8 mouse cellular contexts compared by ENCODE assay signal in genomic region chr4:43498983-43499382, GRCm38 (mm10). TPM values are rescaled to one million over a fixed set of nuclear protein-coding genes. Genes with fewer than 3 reads are reported as not detected.
A peak's percentile ranks its signal among the peaks of the same experiment; 100 is the strongest.
DNase-seq lines count a peak whose midpoint lies in the region; ATAC-seq and TF ChIP-seq lines count a peak whose summit lies in the region.

No protein-coding gene starts in this region.

- TF ChIP-seq EP300 in liver, embryonic 14.5 days (IDR thresholded peaks at IDR 0.05; ENCODE audit: low read depth): no peak

- ATAC-seq in liver, embryonic 14.5 days (ENCODE audit: insufficient read depth): peak; percentile 77
- 0 out of 2 replicates have a peak, but pooled peaks have one; percentile 18 for ATAC-seq in stomach, embryonic 15.5 days (ENCODE audit: insufficient read depth, low FRiP score, low read depth)
- ATAC-seq in activated CD4-positive, CD25-positive, alpha-beta regulatory T cell, adult 4 months: no peak

- no peaks in the 10 kb centered on the region for H3K4me1 ChIP-seq in brown adipose tissue, adult 24 weeks (ENCODE audit: control insufficient read depth, insufficient read depth, insufficient read length, low read length)
- peaks cover 50% of the 10 kb centered on the region for H3K4me1 ChIP-seq in hindbrain, embryonic 10.5 days (replicated peaks)
- H3K4me1 ChIP-seq in liver, embryonic 14.5 days (replicated peaks; ENCODE audit: control insufficient read depth in 2 of 2, insufficient read depth in 2 of 2, low read length in 1 of 2): peaks cover 12 to 26% of the 10 kb centered on the region in 2 experiments
- peaks cover 30% of the 10 kb centered on the region for H3K4me1 ChIP-seq in stomach, embryonic 15.5 days

- DNase-seq in left cerebral cortex, adult 2 months (ENCODE audit: extremely low spot score in 1 of 2, low spot score in 2 of 2): no peak
- DNase-seq in left cerebral cortex, postnatal 36 days (ENCODE audit: low spot score in 2 of 2): no peak
- DNase-seq in hindbrain, embryonic 10.5 days (ENCODE audit: low spot score): peak; percentile 57
- peak in 2 of 3 experiments; percentile 39 to 50 for DNase-seq in liver, embryonic 14.5 days (ENCODE audit: low read depth in 3 of 3, low spot score in 3 of 3)
- no peak for DNase-seq in layer of hippocampus, adult 9-10 months (ENCODE audit: low spot score)

- H3K27ac ChIP-seq in left cerebral cortex, adult 2 months: no peak overlapping the region
- no peak overlapping the region for H3K27ac ChIP-seq in brown adipose tissue, adult 24 weeks (replicated peaks; ENCODE audit: low read depth, low read length)
- peak overlapping the region; percentile 93 for H3K27ac ChIP-seq in hindbrain, embryonic 10.5 days
- H3K27ac ChIP-seq in liver, embryonic 14.5 days: peak overlapping the region; percentile 36
- H3K27ac ChIP-seq in stomach, embryonic 15.5 days: peak overlapping the region; percentile 64; the same call in 1 of the 2 replicates

- peaks cover 28% of the 10 kb centered on the region for H3K36me3 ChIP-seq in hindbrain, embryonic 10.5 days
- peaks cover 19% of the 10 kb centered on the region for H3K36me3 ChIP-seq in liver, embryonic 14.5 days (replicated peaks; ENCODE audit: control insufficient read depth, insufficient read depth, low read depth)
- peaks cover 8% of the 10 kb centered on the region; the same call in 1 of the 2 replicates for H3K36me3 ChIP-seq in stomach, embryonic 15.5 days

- H3K4me2 ChIP-seq in liver, embryonic 14.5 days (ENCODE audit: low read depth): peak overlapping the region; percentile 75
- H3K4me2 ChIP-seq in stomach, embryonic 15.5 days: peak overlapping the region; percentile 74

- no peak; the same call in 1 of the 2 replicates for TF ChIP-seq CTCF in left cerebral cortex, adult 2 months (IDR thresholded peaks at IDR 0.05)
- peak; percentile 80 for TF ChIP-seq CTCF in liver, embryonic 14.5 days (IDR thresholded peaks at IDR 0.05; ENCODE audit: low read depth)

- peak overlapping the region; percentile 53; the same call in 1 of the 2 replicates for H3K4me3 ChIP-seq in left cerebral cortex, adult 2 months
- H3K4me3 ChIP-seq in brown adipose tissue, adult 24 weeks (ENCODE audit: insufficient read depth, low read depth, low read length): peak overlapping the region; percentile 62
- peak overlapping the region; percentile 76 for H3K4me3 ChIP-seq in hindbrain, embryonic 10.5 days
- H3K4me3 ChIP-seq in liver, embryonic 14.5 days (ENCODE audit: insufficient read depth in 1 of 2, low read depth in 2 of 2, low read length in 2 of 2): peak overlapping the region; percentile 75 to 76
- H3K4me3 ChIP-seq in stomach, embryonic 15.5 days (replicated peaks): peak overlapping the region; percentile 62

- WGBS in hindbrain, embryonic 10.5 days: 14% methylated on average over 8 of the region's 8 CpGs
- WGBS in liver, embryonic 14.5 days (ENCODE audit: insufficient replicate concordance): 6% methylated on average over 8 of the region's 8 CpGs
- WGBS in stomach, embryonic 15.5 days: 12% methylated on average over 8 of the region's 8 CpGs

- no peaks in the 10 kb centered on the region for H3K9me3 ChIP-seq in hindbrain, embryonic 10.5 days
- no peaks in the 10 kb centered on the region for H3K9me3 ChIP-seq in liver, embryonic 14.5 days (ENCODE audit: control insufficient read depth, low read length)
- H3K9me3 ChIP-seq in stomach, embryonic 15.5 days: no peaks in the 10 kb centered on the region

- H3K9ac ChIP-seq in liver, embryonic 14.5 days (replicated peaks): peak overlapping the region; percentile 85
- H3K9ac ChIP-seq in stomach, embryonic 15.5 days: peak overlapping the region; percentile 47; the same call in 1 of the 2 replicates

- H3K27me3 ChIP-seq in hindbrain, embryonic 10.5 days (ENCODE audit: insufficient read depth, poor library complexity, severe bottlenecking): peaks cover 39% of the 10 kb centered on the region
- no peaks in the 10 kb centered on the region for H3K27me3 ChIP-seq in liver, embryonic 14.5 days (ENCODE audit: control insufficient read depth, insufficient read depth, low read length)
- no peaks in the 10 kb centered on the region for H3K27me3 ChIP-seq in stomach, embryonic 15.5 days (replicated peaks)

- intact Hi-C loops in left cerebral cortex, adult 2 months (cut with DNase I): loop anchor here (10.0 kb wide), 1 partner anchor 454 kb away; the partner anchor contains the start of gene Fam214b
- intact Hi-C loops in left cerebral cortex, postnatal 36 days (cut with DNase I): no loop called here

RNA-seq across cellular contexts. Expression of gene Arhgef39, which starts 0.5 kb away (rescaled TPM):
- 1 to 10 TPM in 1 of 2 experiments, under 1 TPM in 1; 0.41 to 1.7 TPM for total RNA-seq in left cerebral cortex, adult 2 months (2021)
- under 1 TPM; 0.70 to 0.79 TPM for total RNA-seq in left cerebral cortex, postnatal 36 days (2021)
- polyA plus RNA-seq in brown adipose tissue, adult 24 weeks (2012; ENCODE audit: insufficient read depth, insufficient read length, missing spikeins): not detected in 2 replicates
- polyA plus RNA-seq in hindbrain, embryonic 10.5 days (2016; fragmentation: Nextera tagmentation; extraction: Ambion mirVana): 47.2 and 50.5 TPM in 2 replicates
- polyA plus RNA-seq in liver, embryonic 14.5 days (2012; rRNA removed): 37.5 and 42.5 TPM in 2 replicates
- polyA plus RNA-seq in liver, embryonic 14.5 days (2014; fragmentation: Nextera tagmentation; extraction: Ambion mirVana): 23.4 and 24.7 TPM in 2 replicates
- 44.5 and 52.0 TPM in 2 replicates for polyA plus RNA-seq in stomach, embryonic 15.5 days (2015; fragmentation: Nextera tagmentation; extraction: Ambion mirVana)
- polyA plus RNA-seq in activated CD4-positive, CD25-positive, alpha-beta regulatory T cell, adult 4 months (2017; shearing (Covaris generic)): 1 to 10 TPM; 5.3 to 7.4 TPM

RNA-seq across cellular contexts. Expression of gene Ccdc107, which starts 6.3 kb away (rescaled TPM):
- 10 to 100 TPM; 28.1 to 31.8 TPM for total RNA-seq in left cerebral cortex, adult 2 months (2021)
- total RNA-seq in left cerebral cortex, postnatal 36 days (2021): 10 to 100 TPM; 25.5 to 25.9 TPM
- 31.3 and 34.0 TPM in 2 replicates for polyA plus RNA-seq in brown adipose tissue, adult 24 weeks (2012; ENCODE audit: insufficient read depth, insufficient read length, missing spikeins)
- polyA plus RNA-seq in hindbrain, embryonic 10.5 days (2016; fragmentation: Nextera tagmentation; extraction: Ambion mirVana): 45.2 and 50.9 TPM in 2 replicates
- polyA plus RNA-seq in liver, embryonic 14.5 days (2012; rRNA removed): 11.8 and 27.6 TPM in 2 replicates
- 32.1 and 36.7 TPM in 2 replicates for polyA plus RNA-seq in liver, embryonic 14.5 days (2014; fragmentation: Nextera tagmentation; extraction: Ambion mirVana)
- polyA plus RNA-seq in stomach, embryonic 15.5 days (2015; fragmentation: Nextera tagmentation; extraction: Ambion mirVana): 104 and 105 TPM in 2 replicates
- polyA plus RNA-seq in activated CD4-positive, CD25-positive, alpha-beta regulatory T cell, adult 4 months (2017; shearing (Covaris generic)): 10 to 100 TPM; 71.7 to 78.1 TPM

RNA-seq across cellular contexts. Expression of gene Car9, which starts 7.8 kb away (rescaled TPM):
- not detected for total RNA-seq in left cerebral cortex, adult 2 months (2021)
- 1 to 10 TPM in 1 of 2 experiments, under 1 TPM in 1; 0.54 to 1.1 TPM for total RNA-seq in left cerebral cortex, postnatal 36 days (2021)
- polyA plus RNA-seq in brown adipose tissue, adult 24 weeks (2012; ENCODE audit: insufficient read depth, insufficient read length, missing spikeins): not detected in 2 replicates
- polyA plus RNA-seq in hindbrain, embryonic 10.5 days (2016; fragmentation: Nextera tagmentation; extraction: Ambion mirVana): 0.76 and 0.93 TPM in 2 replicates
- 0.75 and 0.84 TPM in 2 replicates for polyA plus RNA-seq in liver, embryonic 14.5 days (2012; rRNA removed)
- 0.32 and 0.59 TPM in 2 replicates for polyA plus RNA-seq in liver, embryonic 14.5 days (2014; fragmentation: Nextera tagmentation; extraction: Ambion mirVana)
- polyA plus RNA-seq in stomach, embryonic 15.5 days (2015; fragmentation: Nextera tagmentation; extraction: Ambion mirVana): 30.9 and 45.8 TPM in 2 replicates
- polyA plus RNA-seq in activated CD4-positive, CD25-positive, alpha-beta regulatory T cell, adult 4 months (2017; shearing (Covaris generic)): under 1 TPM in 1 of 2 experiments, not detected in 1; 0.73 TPM

RNA-seq across cellular contexts. Expression of gene Sit1, which starts 15.4 kb away (rescaled TPM):
- not detected for total RNA-seq in left cerebral cortex, adult 2 months (2021)
- not detected for total RNA-seq in left cerebral cortex, postnatal 36 days (2021)
- not detected in 2 replicates for polyA plus RNA-seq in brown adipose tissue, adult 24 weeks (2012; ENCODE audit: insufficient read depth, insufficient read length, missing spikeins)
- not detected in 2 replicates for polyA plus RNA-seq in hindbrain, embryonic 10.5 days (2016; fragmentation: Nextera tagmentation; extraction: Ambion mirVana)
- 0.04 TPM in 1 of 2 replicates, not detected in the other for polyA plus RNA-seq in liver, embryonic 14.5 days (2012; rRNA removed)
- not detected in 2 replicates for polyA plus RNA-seq in liver, embryonic 14.5 days (2014; fragmentation: Nextera tagmentation; extraction: Ambion mirVana)
- polyA plus RNA-seq in stomach, embryonic 15.5 days (2015; fragmentation: Nextera tagmentation; extraction: Ambion mirVana): not detected in 2 replicates
- 100 to 1,000 TPM; 145 to 163 TPM for polyA plus RNA-seq in activated CD4-positive, CD25-positive, alpha-beta regulatory T cell, adult 4 months (2017; shearing (Covaris generic))

RNA-seq across cellular contexts. Expression of gene Tpm2, which starts 24.6 kb away (rescaled TPM):
- 1 to 10 TPM; 7.0 to 8.8 TPM for total RNA-seq in left cerebral cortex, adult 2 months (2021)
- total RNA-seq in left cerebral cortex, postnatal 36 days (2021): 10 to 100 TPM in 1 of 2 experiments, 1 to 10 TPM in 1; 8.7 to 10.0 TPM
- 148 and 245 TPM in 2 replicates for polyA plus RNA-seq in brown adipose tissue, adult 24 weeks (2012; ENCODE audit: insufficient read depth, insufficient read length, missing spikeins)
- polyA plus RNA-seq in hindbrain, embryonic 10.5 days (2016; fragmentation: Nextera tagmentation; extraction: Ambion mirVana): 55.9 and 65.7 TPM in 2 replicates
- polyA plus RNA-seq in liver, embryonic 14.5 days (2012; rRNA removed): 3.3 and 8.9 TPM in 2 replicates
- polyA plus RNA-seq in liver, embryonic 14.5 days (2014; fragmentation: Nextera tagmentation; extraction: Ambion mirVana): 12.6 and 16.1 TPM in 2 replicates
- 795 and 837 TPM in 2 replicates for polyA plus RNA-seq in stomach, embryonic 15.5 days (2015; fragmentation: Nextera tagmentation; extraction: Ambion mirVana)
- not detected for polyA plus RNA-seq in activated CD4-positive, CD25-positive, alpha-beta regulatory T cell, adult 4 months (2017; shearing (Covaris generic))

Comparison
In these comparisons a context has a peak if more than half of its experiments do, and no peak if none do; other contexts are left out.
1. DNase-seq: peak in hindbrain, embryonic 10.5 days (single experiment) and liver, embryonic 14.5 days (2 of 3); none in left cerebral cortex, adult 2 months (0 of 2), left cerebral cortex, postnatal 36 days (0 of 2) and layer of hippocampus, adult 9-10 months (single experiment).
2. H3K27ac ChIP-seq: peak in hindbrain, embryonic 10.5 days (single experiment), liver, embryonic 14.5 days (single experiment) and stomach, embryonic 15.5 days (single experiment); none in left cerebral cortex, adult 2 months (single experiment) and brown adipose tissue, adult 24 weeks (single experiment).
3. RNA of gene Car9, which starts 7.8 kb away (polyA plus RNA-seq): 30.9 to 45.8 TPM in stomach, embryonic 15.5 days; 0.76 to 0.93 TPM in hindbrain, embryonic 10.5 days, 0.32 to 0.84 TPM in liver, embryonic 14.5 days, 0.73 TPM in activated CD4-positive, CD25-positive, alpha-beta regulatory T cell, adult 4 months and not detected in brown adipose tissue, adult 24 weeks; every median in the first group is over 10 times any median in the second.
4. Peak in every context shown above with its lines, with median percentiles within 50 percentile points of each other: H3K4me3 ChIP-seq.